Mouse (Mus musculus) cerebellum, postnatal 36 days (tissue): ENCODE results near the gene Slc2a9.
A peak's percentile ranks its signal among the peaks of the same experiment; 100 is the strongest.

Source experiments
- DNase-seq, 2 experiments: peaks; one replicate each; pipeline ENCODE4 v3.0.0; 2021 to 2022; ENCODE audit warnings: mixed read lengths in 2 of 2

Gene Slc2a9

DNA sequence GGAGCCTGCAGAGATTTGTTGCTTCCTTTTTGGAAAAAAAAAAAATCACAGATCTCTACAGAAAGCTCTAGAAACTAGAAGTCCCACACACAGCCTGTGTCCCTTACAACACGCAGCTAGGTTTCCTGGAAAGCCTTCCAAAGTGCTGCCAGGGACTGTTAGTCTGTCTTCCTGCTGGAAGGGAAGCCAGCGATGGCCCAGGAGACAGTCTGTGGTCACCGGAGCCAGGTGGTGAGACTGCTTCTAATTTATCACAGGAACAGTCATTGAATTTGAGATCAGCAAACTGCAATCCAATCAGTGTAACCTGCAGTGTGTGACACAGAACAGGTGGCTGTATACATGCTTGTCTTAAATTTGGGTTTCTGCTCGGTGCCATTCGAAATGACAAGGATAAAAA is 41.7 kb downstream of the Slc2a9 start:
- no peak for DNase-seq

GRCm38 (mm10) chr5:38450936-38451335 is 52.0 kb downstream of the Slc2a9 start:
- DNase-seq, result no peak

GRCm38 (mm10) chr5:38449607-38450006 is 53.3 kb downstream of the Slc2a9 start:
- no peak for DNase-seq

- DNase-seq, result no peak
Measured at GRCm38 (mm10) chr5:38448121-38448520, 54.8 kb downstream of the Slc2a9 start.

DNA sequence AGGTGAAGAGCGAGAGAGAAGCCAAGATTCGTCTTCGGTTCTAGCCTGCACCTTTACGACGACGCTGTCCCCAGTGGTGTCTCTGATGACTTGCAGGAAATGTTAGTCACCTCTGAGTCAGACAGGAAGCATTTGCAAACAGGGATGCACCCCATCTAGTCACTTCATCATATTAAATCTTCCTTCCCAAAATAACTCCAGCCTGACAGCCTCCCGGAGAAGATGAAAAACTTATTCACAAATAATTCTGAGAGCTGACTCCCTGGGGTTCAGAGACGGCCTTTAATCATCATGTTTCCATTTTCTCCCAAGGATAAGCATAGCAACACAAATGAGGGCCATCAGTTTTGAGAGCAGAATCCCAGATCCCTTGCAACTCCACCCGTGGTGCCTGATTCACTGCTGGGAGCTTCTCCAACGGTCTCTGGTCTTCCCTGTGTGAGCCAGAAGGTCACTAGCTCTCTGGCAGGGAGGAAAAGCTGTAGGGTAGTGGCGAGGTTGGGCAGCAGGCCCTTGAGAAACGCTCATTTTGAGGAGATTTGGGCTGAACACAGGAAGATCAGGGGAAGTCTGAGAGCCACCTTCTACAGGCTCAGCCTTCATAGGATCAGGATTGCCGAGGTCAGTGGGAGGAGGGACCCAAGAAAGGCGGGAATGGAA is 56.5 kb downstream of the Slc2a9 start:
- peak; percentile 24 to 35 for DNase-seq

GRCm38 (mm10) chr5:38441088-38441839 is 61.7 kb downstream of the Slc2a9 start:
- DNase-seq, result peak in 1 of 2 experiments; percentile 22

DNA sequence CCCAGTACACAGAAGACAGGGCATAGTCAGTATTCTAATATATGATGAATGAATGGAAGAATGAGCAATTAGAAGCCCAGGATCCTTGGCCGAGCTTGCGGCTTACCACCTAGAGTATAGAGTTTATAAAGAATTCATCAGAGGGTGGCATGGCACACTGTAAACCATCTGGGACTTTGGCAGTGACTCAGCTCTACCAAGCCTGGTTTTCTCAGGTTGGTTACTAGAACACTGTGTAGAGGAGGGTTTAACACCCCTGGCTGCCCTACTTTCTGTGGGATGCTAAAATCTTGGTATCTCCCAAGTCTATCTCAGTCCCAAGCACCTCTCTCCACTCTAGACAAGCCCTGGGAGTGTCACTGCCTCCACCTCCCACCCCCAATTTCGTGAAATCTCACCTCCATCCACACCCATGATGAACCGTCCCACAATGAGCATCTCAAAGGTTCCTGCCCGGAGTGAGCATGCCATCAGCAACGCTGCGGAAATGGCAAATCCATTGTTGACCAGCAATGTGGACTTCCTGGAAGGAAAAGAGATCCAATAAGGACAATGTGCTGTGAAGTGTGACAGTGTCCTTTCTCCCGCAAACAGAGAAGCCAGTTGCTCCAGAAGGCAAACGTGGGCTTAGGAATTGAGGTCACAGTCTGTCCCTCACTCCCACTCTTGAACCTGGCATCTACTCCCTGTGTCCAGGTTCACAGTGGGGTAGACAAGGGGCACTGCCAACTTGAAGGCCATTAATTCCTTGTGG is 62.5 kb downstream of the Slc2a9 start:
- DNase-seq, result peak; percentile 55 to 62

DNA sequence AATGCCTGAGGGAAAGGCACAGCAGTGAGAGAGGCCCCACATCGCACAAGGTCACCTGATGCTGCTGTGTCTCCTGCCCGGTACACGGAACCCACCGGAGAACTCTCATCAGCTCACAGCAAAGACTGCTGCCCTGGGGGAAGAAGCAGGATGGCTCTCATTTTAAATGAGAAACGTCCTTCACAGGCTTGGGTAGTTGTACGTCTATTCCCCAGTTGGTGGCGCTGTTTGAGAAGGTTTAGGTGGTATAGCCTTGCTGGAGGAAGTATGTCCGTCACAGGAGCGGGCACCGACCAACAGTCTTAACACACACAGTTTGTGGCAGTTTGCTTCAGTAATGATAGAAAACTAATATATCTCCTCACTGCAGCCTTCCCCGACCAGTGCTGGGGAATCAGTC is 66.3 kb downstream of the Slc2a9 start:
- no peak for DNase-seq

DNA sequence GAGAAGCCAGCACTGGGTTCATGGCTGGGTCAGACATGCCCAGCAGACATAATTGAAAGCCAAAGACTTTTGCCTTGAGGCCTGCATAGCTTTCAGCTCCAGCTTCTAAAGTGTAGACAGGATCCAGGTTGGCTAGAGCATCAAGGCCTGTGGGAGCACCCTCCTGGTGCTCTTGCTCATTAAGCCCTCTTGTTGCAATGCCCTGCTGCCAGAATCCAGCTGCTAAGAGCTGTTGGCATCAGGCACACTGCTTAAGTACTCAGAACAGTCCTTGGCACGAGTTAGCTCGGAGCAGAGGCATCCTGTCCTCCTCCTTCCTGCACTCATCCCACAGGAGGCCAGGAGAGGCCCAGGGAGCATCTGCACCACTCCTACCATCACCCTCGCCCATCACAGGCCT is 68.1 kb downstream of the Slc2a9 start:
- no peak for DNase-seq

- no peak for DNase-seq
Measured at GRCm38 (mm10) chr5:38431201-38431600, 71.7 kb downstream of the Slc2a9 start.

DNA sequence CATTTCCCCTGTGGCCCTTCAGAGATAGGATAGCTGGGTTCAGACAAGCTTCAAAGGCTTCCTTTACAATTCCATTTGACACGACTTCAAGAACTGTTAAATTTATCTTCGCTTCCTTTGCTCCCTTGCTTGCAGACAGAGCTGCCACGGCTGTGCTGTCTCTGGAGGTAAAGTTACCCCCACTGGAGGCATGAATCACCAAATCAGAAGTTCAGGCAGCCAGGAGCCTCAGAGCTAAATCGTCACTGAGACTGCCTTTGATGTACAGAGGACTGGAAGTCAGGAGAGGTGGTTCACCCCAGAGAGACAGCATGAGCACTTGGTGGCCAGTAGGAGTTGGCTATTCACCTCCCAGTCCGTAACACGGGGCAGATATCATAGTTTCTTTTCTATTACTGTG is 73.8 kb downstream of the Slc2a9 start:
- DNase-seq, result no peak

- no peak for DNase-seq
Measured at GRCm38 (mm10) chr5:38427757-38428156, 75.2 kb downstream of the Slc2a9 start.

DNA sequence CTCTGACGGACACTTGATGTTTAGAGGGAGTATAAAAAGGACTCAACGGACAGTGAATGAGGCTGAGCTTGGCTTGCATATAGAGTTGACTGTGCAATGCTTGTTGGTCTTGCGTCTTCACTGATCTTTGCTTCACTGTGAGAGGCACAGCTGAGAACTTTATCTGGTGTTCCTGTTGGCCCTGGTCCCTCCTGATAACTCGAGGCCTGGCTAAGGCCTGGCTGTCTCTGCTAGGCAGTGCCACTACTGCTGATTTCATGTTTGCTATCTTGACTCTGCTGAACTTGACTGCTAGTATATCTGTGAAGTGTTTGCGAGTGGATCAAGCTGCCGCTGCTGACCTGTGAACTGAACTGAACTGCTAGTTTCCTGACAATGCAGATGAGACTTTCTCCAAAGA is 77.4 kb downstream of the Slc2a9 start:
- DNase-seq, result no peak

- DNase-seq, result no peak
Measured at GRCm38 (mm10) chr5:38422426-38422825, 80.5 kb downstream of the Slc2a9 start.

- DNase-seq, result no peak
Measured at GRCm38 (mm10) chr5:38418799-38419198, 84.1 kb downstream of the Slc2a9 start.

GRCm38 (mm10) chr5:38403612-38404011 is 99.3 kb downstream of the Slc2a9 start:
- DNase-seq, result no peak

- DNase-seq, result no peak
Measured at GRCm38 (mm10) chr5:38402288-38402687, 100.7 kb downstream of the Slc2a9 start.

DNA sequence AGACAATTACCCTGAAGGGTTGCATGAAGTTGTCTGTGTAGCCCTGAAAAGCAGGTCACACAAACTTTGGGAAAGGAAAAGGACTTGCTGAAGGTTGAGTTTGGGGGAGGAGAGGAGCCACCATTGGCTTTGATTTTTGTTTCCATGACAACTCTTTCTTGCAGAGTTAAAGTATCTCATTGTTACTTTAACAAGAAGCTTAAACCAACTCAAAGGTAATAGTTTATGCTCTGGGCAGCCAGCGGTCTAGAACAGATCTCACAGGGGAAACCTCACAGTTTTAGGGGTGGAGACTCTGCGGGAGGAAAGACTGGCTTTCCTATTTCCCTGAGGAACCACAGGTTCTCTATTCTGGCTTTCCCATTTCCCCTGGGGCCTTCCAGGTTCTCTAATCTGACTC is 114.1 kb downstream of the Slc2a9 start:
- no peak for DNase-seq

DNA sequence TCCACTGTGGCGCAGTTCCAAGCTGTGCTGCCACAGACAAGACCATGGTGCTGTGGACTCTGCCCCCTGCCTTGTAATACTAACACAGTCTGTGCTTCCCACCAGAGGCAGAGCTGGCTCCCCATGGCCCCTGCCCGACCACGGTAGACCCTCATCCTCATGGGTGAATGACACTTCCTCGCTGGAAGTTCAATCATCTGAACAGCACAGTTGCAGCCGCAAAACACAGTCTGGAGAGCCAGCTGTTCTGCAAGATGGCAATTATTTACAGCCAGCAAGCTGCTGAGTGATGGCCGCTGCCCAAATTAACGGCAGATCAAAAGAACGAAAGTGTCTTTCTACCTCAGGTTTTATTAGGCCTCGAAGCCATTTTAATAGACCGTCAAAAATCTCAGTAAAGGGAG is 114.5 kb downstream of the Slc2a9 start:
- peak in 1 of 2 experiments; percentile 11 for DNase-seq

- DNase-seq, result no peak
Measured at GRCm38 (mm10) chr5:38379970-38380369, 123.0 kb downstream of the Slc2a9 start.

DNA sequence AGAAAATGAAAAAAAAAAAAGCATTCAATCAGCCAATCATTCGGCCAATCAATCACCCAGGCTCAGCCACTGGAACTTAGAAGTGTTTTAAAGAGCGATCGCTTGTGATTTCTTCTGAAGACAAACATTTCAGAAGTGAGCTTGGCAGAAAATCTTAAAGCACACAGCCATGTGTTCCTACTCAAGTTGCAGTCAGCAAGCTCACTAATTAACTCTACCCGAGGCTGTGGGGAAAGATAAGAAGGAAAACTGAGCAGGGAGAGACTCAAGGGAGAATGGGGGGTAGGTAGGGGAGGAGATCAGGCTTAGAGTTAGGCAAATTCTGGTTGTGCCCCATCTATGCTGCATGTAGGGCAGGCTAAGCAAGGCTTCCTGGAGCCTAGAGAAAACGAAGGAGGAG is 130.6 kb downstream of the Slc2a9 start:
- DNase-seq, result no peak

DNA sequence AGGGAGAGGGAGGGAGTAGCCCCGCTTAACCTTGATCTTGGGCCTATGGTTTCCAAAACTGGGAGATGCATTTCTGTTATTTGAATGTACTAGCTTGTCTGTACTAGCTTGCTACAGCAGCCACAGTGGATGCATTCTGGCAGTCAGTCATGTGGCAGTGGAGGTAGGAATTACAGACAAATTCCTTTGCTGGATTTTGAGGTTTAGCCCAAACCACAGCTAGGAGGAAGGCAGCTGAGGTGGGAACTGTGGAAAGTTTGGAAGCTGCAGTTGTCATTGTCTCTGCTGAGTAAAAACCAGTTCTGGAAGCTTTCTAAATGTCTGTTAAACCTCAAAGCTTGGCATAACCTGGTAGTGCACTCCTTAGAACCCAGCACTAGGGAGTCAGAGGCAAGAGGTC is 131.6 kb downstream of the Slc2a9 start:
- DNase-seq, result no peak

DNA sequence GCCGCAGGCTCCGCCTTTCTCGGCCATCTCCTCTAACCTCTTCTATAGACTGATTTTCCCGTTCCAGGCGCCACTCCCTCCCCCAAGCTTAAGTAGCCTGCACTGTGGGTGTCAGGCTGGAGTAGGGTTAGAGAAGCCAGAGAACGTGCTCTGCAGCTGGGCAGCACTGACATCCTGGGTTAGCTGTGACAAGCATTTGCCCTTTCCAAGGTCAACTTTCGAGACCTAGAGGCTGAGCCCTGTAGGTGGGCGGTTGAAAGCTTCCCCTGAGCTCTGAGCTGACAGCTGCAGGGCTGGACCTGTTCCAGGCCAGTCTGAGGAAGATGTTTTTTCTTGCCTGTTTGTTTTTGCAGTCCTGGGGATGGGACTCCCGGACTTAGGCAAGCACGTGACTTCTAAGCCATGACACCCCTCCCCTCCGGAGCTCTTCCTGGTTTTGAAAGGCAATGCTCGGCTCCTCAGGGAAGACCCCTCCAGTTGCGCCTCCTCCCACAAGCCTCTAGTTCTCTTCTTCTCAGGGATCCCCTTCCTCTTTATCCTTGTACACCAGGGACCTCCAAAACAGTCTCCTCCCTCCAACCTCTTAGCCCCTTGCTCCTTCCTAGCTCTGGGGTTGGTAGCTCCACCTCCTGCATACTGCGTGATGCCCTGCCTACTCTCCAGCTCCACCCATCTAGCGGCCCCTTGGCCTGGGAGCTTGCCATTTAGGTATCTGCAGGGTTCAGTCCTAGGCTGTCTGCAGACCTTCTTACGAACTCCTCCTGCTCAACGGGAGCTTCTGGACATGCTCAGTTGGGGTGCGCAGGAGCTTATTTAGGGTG is 136.1 kb downstream of the Slc2a9 start:
- no peak for DNase-seq
